Mouse (Mus musculus) embryonic facial prominence, embryonic 11.5 days (tissue): Measurements from ENCODE around the gene Dand5. TPM values are rescaled to one million over a fixed set of nuclear protein-coding genes. Genes with fewer than 3 reads are reported as not detected.

Experiments used
- ATAC-seq: fragments of 200-750 bp; cut with Nextera tagmentation; replicated peaks from 2 replicates; pipeline ENCODE4 v1.8.0; 2017; ENCODE audit warnings: low read depth; ENCODE audit not compliant: insufficient number of reproducible peaks, low FRiP score, low TSS enrichment
- DNase-seq: peaks from one replicate; pipeline ENCODE4 v3.0.0-alpha.2; 2015; ENCODE audit warnings: low spot score
- H3K27ac ChIP-seq: fragments of 300-500 bp; sonication (generic); replicated peaks from 2 replicates; pipeline ENCODE4 v1.5.1; 2014; ENCODE audit warnings: mild to moderate bottlenecking, low read depth, low read length, control low read depth
- H3K27me3 ChIP-seq: fragments of 300-500 bp; sonication (generic); 2 replicates; pipeline ENCODE4 v1.6.1; 2014; ENCODE audit warnings: mild to moderate bottlenecking, low read length, moderate library complexity, mixed read lengths; ENCODE audit not compliant: control insufficient read depth, insufficient read depth
- H3K36me3 ChIP-seq: fragments of 300-500 bp; sonication (generic); replicated peaks from 2 replicates; pipeline ENCODE4 v1.6.1; 2014; ENCODE audit warnings: low read depth, mild to moderate bottlenecking, low read length, moderate library complexity, mixed read lengths; ENCODE audit not compliant: control insufficient read depth, insufficient read depth
- H3K4me1 ChIP-seq: fragments of 300-500 bp; sonication (generic); 2 replicates; pipeline ENCODE4 v1.6.1; 2014; ENCODE audit warnings: low read length, mixed read lengths; ENCODE audit not compliant: control insufficient read depth, insufficient read depth
- H3K4me2 ChIP-seq: fragments of 300-500 bp; sonication (generic); 2 replicates; pipeline ENCODE4 v1.6.1; 2014; ENCODE audit warnings: low read depth, mild to moderate bottlenecking, control low read depth, low read length, moderate library complexity
- H3K4me3 ChIP-seq: fragments of 300-500 bp; sonication (generic); 2 replicates; pipeline ENCODE4 v1.5.1; 2014; ENCODE audit warnings: low read depth, low read length, control low read depth
- H3K9ac ChIP-seq: fragments of 300-500 bp; sonication (generic); replicated peaks from 2 replicates; pipeline ENCODE4 v1.6.1; 2014; ENCODE audit warnings: mild to moderate bottlenecking, control low read depth, low read length
- H3K9me3 ChIP-seq: fragments of 300-500 bp; sonication (generic); replicated peaks from 2 replicates; pipeline ENCODE4 v1.6.1; 2016; ENCODE audit warnings: mild to moderate bottlenecking, low read length, inconsistent platforms, mixed read lengths; ENCODE audit not compliant: control insufficient read depth
- WGBS: fragments of 180-500 bp; shearing (Covaris S2); extraction: QIAGEN DNeasy Blood & Tissue Kit; methylation state at CpG from one replicate; pipeline ENCODE4 v1.1.7; 2014; 5-methylcytosine and 5-hydroxymethylcytosine counted together
- polyA plus RNA-seq: library from polyadenylated mRNA; unstranded; fragments of >200 nt; fragmentation: Nextera tagmentation; extraction: Ambion mirVana; gene quantifications from 2 replicates; pipeline ENCODE4 v1.2.1, GENCODE M21; 2014

Dand5 gene
- polyA plus RNA-seq, 1 experiment from 2014 or later: 3.6 TPM

DNA sequence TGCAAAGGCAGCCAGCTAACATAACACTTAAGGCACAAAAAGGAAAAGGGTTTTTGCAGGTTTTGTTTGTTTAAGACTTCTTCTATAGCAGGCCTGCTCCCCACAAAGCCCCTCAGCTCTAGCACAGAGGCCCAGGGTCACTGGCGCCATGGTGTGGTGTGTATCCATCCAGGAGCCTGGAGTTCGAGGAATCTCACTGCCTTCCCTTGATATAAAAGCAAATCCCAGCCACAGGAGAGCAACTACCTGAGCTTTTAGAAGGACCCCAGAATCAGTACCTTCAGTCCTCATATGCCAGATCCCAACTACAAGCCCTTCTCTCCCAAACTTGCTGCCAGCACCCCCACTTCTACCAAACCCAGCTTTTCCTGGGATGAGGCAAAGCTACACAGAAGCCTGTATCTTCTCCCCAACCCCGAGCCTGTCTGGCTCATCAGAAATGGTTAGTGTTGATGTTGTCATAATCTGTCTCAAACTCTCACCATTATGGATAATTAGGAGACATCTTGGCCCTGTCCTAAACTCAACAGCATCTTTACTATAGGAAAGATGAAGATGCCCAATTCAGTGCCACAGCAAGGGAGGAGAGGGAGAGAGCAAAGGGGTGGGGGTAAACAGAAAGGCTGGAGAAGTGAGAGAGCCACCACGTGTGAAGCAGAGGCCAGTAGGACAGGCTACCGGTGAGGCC, 51.5 kb downstream of the Dand5 start:
- no peak overlapping the region for H3K9ac ChIP-seq
- peaks cover 5% of the 10 kb centered on the region; the same call in 1 of the 2 replicates for H3K4me1 ChIP-seq
- H3K36me3 ChIP-seq: no peaks in the 10 kb centered on the region
- ATAC-seq (no peak), DNase-seq (no peak)
- H3K27ac ChIP-seq: no peak overlapping the region
- WGBS: 14% methylated on average over 5 of the region's 5 CpGs
- no peak overlapping the region for H3K4me3 ChIP-seq
- no peak overlapping the region for H3K4me2 ChIP-seq
- no peaks in the 10 kb centered on the region for H3K9me3 ChIP-seq
- peaks cover 81% of the 10 kb centered on the region for H3K27me3 ChIP-seq

DNA sequence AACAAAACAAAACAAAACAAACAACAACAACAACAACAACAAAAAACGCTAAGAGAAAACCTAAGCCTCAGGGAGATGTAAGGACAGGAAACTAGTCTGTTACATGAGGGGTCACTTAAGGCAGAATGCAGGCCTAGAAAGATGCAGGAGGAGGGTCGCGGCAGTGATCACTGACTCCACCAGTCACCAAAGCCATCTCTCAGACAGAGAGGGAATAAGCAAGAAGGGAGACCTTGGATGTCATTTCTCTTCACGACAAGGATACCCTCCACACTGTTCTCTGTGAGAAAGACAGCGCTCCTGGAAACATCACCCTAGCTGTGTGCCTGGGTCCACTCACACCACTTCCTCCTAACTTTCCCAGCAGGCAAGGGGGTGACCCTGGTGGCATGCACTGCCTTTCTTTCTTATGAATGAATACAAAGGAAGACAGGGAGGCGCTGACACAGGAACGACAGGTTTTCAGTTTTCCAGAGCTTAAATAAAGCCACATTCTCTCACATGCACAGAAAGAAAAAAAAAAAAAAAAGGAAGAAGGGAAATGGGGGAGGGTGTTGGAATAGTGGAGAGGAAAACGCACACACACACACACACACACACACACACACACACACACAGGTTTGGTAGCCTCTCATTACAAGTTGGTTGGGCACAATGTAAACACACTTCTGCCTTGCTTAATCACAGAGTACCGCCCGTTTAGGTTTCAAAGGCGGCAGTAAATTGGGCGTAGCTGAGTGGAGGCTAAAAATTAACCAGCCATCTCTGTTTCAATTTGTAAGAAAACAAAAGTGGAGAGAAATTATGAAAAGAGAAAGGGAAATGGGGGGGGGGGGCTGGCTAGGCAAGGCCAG, 52.3 kb downstream of the Dand5 start:
- H3K9me3 ChIP-seq: no peaks in the 10 kb centered on the region
- no peak overlapping the region for H3K4me2 ChIP-seq
- DNase-seq (no peak), ATAC-seq (no peak)
- no peaks in the 10 kb centered on the region for H3K36me3 ChIP-seq
- no peak overlapping the region for H3K4me3 ChIP-seq
- no peak overlapping the region for H3K27ac ChIP-seq
- no peak overlapping the region for H3K9ac ChIP-seq
- peaks cover 8% of the 10 kb centered on the region for H3K4me1 ChIP-seq
- peaks cover 81% of the 10 kb centered on the region for H3K27me3 ChIP-seq
- 29% methylated on average over 12 of the region's 12 CpGs for WGBS

DNA sequence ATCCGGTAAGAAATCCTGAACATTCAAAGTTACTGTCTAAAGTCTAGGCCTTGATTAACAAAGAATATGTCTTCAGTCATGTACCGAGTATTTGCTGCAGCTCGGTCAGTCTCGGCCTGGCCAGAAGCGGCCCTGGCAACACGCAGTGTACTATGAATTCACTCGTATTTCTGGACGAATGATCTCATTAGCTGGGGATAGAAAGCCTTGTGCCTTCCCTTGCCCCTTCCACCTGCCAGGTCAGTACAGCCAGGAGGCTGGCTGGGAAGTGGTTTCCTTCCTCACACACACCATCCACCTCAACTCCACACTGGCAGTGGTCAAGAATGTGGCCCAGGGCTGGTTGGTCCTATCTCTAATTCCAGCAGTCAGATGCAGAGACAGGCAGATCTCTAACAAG, 53.3 kb downstream of the Dand5 start:
- Histone ChIP-seq H3K4me3 (no peak overlapping the region), H3K27me3 (peaks cover 85% of the 10 kb centered on the region), H3K27ac (no peak overlapping the region), H3K36me3 (no peaks in the 10 kb centered on the region), H3K4me1 (peaks cover 9% of the 10 kb centered on the region), H3K4me2 (no peak overlapping the region), H3K9ac (no peak overlapping the region), H3K9me3 (no peaks in the 10 kb centered on the region)
- DNase-seq (no peak), ATAC-seq (no peak)
- WGBS: 83% methylated on average over 8 of the region's 8 CpGs

DNA sequence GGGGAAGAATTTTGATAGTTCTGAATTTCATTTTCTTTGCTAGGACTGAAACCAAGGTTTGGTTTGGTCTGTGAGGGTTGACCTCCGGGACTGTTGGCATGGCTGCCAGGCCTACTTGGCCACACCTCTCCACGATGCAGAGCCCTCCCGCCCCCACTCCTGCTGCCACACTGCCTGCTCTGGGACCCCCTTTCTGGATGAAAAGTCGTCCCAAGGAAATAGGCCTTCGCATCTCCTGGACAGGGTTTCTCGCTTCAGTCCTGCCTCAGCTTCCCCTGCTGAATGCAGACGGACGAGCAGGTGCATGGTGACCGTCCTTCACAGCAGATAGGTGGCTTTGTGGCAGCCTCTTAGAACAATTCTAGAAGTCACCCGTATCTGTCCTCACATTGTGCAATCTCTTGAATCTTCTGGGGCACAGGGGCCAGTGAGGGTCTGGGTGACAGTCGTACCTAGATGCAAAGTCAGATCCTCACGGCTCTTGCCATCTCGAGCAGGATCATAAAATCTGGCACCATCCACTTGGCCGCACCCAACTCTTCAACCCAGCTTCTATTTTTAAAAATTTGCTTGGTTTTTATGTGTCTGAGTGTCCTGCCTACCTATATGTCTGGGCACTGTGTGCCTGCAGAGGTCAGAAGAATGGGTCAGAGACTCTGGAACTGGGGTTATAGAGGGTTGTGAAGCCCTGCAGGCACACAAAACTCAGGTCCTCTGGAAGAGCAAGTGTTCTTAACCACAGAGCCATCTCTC, 54.1 kb downstream of the Dand5 start:
- H3K27ac ChIP-seq: no peak overlapping the region
- DNase-seq: no peak
- no peak overlapping the region for H3K9ac ChIP-seq
- H3K36me3 ChIP-seq: no peaks in the 10 kb centered on the region
- H3K4me3 ChIP-seq: no peak overlapping the region
- no peak for ATAC-seq
- no peak overlapping the region for H3K4me2 ChIP-seq
- peaks cover 9% of the 10 kb centered on the region for H3K4me1 ChIP-seq
- peaks cover 88% of the 10 kb centered on the region for H3K27me3 ChIP-seq
- no peaks in the 10 kb centered on the region for H3K9me3 ChIP-seq
- WGBS: 86% methylated on average over 14 of the region's 14 CpGs

DNA sequence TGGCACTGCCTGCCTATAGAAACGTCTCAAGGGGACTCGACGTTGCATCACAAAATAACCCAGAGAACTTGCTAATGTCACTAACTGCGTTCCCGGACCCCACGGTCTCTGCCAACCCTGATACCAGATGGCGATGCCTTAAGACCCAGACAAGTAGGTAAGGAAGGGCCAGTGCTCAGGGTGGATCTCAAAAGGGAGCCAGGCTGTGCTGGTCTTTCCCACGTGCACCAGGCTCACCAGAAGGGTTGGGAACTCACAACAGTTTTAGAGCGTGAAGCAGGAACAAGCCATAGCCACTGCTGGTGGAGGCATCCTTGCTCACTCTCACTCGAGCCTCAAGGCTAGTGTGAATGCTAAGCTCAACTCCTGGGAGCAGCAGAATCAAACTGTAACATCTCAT, 55.4 kb downstream of the Dand5 start:
- Histone ChIP-seq H3K27ac (no peak overlapping the region), H3K9me3 (no peaks in the 10 kb centered on the region), H3K4me1 (peaks cover 9% of the 10 kb centered on the region), H3K4me2 (no peak overlapping the region), H3K27me3 (peaks cover 92% of the 10 kb centered on the region), H3K9ac (no peak overlapping the region), H3K36me3 (no peaks in the 10 kb centered on the region), H3K4me3 (no peak overlapping the region)
- 80% methylated on average over 10 of the region's 10 CpGs for WGBS
- DNase-seq (no peak), ATAC-seq (no peak)

DNA sequence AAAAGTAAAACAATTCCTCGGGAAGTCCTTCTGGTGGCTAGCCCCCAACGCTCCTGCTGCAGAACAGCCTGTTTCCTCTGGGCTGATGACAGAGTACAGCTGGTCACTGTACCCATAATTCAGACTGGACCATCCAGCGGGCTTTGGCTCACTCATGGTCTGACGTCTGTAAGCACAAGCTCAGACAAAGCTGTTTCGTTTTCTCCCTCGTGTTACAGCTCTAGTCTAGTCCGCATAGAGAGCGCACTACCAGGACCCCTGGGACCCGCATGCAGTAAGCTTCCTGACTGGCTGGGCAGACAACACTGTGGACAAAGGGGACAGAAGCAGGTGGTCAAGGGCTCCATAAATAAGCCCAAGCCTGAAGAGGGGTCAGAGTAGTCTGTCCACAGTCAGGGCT, 56.2 kb downstream of the Dand5 start:
- DNase-seq (no peak), ATAC-seq (no peak)
- Histone ChIP-seq H3K4me3 (no peak overlapping the region), H3K27me3 (peaks cover 89% of the 10 kb centered on the region), H3K4me2 (no peak overlapping the region), H3K9ac (no peak overlapping the region), H3K27ac (no peak overlapping the region), H3K9me3 (no peaks in the 10 kb centered on the region), H3K36me3 (no peaks in the 10 kb centered on the region), H3K4me1 (peaks cover 9% of the 10 kb centered on the region)
- 53% methylated on average over 9 of the region's 9 CpGs for WGBS

DNA sequence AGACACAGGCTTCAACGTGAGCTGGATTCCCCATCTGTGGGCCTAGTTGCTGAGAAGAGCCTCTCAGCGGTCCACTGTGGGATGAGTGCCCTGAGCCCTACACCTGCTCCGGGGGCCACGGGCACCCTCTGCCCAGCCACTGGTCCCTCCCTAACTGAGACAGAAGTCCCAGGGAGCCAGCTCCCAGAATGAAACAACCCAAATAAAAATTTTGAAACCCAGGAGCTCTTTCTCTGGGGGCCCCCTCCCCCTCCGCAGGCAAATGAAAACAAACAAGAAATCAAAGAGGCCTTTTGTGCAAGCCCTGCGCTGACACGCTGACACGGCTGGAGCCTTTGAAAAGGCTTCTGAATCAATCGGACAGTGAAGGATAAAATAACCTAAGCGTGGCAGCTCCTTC, 57.0 kb downstream of the Dand5 start:
- Histone ChIP-seq H3K4me1 (peaks cover 12% of the 10 kb centered on the region), H3K27me3 (peaks cover 92% of the 10 kb centered on the region), H3K4me2 (no peak overlapping the region), H3K9me3 (no peaks in the 10 kb centered on the region), H3K9ac (no peak overlapping the region; the same call in 1 of the 2 replicates), H3K27ac (no peak overlapping the region), H3K4me3 (no peak overlapping the region), H3K36me3 (no peaks in the 10 kb centered on the region)
- no peak for DNase-seq
- ATAC-seq: no peak
- WGBS: 8% methylated on average over 10 of the region's 10 CpGs
